Mouse (Mus musculus) frontal cortex, postnatal 25 days (tissue): ENCODE measurements at regions not wholly inside any gene's neighbourhood (a gene's known extent, or its start where the extent isn't known, plus 50 kb on each side); places are given as distances from the start of the nearest gene placed in this dataset.

Experiments
- DNase-seq, 2 experiments: peaks; one replicate each; pipeline ENCODE4 v3.0.0; 2022; ENCODE audit warnings: low spot score in 2 of 2

- DNase-seq: no peak
Observed at GRCm38 (mm10) chr8:25463532-25463931, 639.4 kb upstream of the Adam5 start.

GRCm38 (mm10) chr8:25462492-25462891 lies 638.3 kb upstream of the Adam5 start:
- DNase-seq: no peak

DNA sequence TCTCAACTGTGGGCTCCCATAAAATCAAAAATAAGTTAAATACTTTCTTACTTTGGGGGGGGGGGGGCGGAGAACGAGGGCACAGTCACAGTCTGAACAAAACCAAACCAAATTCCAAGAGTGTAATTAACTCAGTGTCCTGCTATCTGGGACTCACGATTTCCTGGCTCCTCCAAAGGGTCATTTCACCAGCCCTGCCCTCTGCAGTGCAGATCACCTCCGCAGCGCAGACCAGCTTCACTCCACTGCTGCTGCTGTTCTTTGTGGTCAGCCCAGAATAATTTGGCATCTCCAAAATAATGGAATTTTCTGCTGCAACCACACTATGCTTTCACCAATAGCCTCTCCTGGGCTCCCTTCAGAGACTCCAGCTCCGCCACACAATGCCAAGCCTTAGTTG lies 631.5 kb upstream of the Adam5 start:
- DNase-seq: no peak

GRCm38 (mm10) chr8:25454972-25455371 lies 630.8 kb upstream of the Adam5 start:
- DNase-seq: no peak

DNA sequence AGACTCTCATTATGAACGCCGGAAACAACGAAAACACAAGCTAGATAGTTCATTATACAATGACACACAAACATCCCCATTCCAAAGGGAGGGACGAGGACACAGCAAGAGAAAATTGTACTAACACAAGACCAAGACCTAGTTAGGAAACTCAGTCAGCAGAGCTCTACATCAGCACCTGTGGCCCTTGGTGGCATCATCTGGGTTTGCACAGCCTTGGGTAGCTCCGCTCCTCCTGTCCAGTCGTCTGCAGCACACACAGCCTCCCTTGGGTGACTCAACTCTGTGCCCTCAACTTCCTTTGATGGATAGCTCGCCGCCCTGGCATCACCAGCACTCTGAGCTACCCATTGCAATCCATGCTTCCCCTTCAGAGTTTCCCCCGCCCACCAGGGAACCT lies 629.7 kb upstream of the Adam5 start:
- no peak for DNase-seq

DNA sequence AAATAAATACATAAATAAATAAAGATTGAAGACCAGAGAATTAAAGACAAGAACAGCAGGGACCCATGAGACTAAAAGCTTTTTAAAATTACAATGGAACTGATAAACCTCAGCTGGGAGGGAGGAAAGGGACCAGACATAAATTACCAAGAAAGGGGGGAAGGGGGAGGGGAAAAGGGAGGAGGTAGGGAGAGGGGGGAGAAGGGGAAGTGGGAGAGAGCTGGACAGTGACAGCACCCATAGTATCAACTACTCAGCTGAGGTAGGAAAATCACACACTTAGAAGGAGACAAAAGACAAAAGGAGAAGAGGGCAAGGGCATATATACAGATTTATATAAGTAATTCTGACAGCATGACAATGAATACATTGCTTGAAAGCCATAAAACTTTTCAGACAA lies 626.4 kb upstream of the Adam5 start:
- DNase-seq: no peak

DNA sequence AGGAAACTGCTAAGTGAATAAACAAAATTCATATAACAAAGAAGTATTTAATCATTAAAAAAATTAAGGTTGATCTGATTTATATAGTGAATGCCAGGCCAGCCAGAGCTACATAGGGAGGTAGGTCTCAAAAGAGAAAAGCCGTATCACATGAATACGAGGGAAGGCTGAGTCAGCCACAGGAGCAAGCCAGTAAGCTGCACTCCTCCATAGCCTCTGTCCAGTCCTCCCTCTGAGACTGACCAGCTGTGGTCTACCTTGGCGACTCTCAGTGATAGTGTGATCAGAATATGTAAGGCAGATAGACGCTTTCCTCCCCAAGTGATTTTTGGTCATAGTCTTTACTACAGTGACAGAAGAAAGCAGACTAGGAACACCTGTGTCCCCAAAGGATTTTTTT lies 625.4 kb upstream of the Adam5 start:
- DNase-seq: no peak

DNA sequence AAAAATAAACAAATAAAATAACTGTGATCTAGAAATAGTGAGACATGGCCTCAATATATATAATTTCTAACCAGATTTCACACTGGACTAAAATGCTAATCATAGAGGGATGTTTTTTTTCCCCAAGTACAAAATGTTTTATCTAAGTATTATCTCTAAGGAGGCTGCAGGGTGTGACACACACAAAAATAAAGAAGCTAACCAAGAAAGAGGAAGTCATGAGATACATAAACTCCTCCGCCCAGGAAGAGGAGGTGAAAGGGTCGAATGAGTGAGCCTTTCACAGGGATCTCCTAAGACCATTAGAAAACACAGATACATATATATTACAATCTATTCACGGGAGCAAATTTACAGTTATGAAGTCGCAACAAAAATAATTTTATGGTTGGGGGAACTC lies 623.7 kb upstream of the Adam5 start:
- DNase-seq: no peak

GRCm38 (mm10) chr8:25445968-25446367 lies 621.8 kb upstream of the Adam5 start:
- DNase-seq: no peak

DNA sequence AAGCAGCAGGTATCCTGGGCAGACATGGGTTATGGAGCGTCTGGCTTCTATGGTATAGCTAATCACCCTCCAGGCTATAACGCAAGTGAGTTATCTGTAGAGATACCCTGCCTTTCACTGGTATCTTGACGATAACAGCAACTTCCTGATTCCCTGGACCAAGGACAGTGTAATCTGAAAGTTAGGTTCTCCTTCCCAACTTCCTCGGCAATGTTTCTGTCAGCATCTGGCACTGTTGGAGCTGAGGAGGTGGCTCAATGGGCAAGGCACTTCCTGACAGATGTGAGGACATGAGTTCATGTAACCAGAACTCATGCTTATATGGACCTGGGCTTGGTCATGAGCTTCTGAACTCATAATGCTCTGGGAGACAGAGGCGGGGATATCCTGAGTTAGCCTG lies 620.9 kb upstream of the Adam5 start:
- DNase-seq: no peak

DNA sequence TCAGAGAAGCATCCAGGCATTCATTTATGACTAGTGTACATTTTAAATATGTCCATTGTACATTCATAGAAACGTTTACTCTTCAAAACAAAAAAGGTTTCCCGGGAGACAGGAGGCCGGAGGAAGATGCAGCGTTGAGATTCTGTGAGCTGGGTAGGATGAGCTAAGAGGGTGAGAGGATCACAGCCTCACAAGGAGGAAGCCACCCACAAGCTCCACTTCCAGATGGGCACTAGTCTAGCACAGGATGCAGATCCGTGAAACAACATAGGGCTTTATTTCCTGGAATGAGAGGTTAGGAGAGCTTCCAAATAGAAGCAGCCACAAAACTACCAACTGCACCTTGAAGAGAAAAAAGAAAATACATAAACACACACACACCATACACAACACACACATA lies 619.4 kb upstream of the Adam5 start:
- no peak for DNase-seq

DNA sequence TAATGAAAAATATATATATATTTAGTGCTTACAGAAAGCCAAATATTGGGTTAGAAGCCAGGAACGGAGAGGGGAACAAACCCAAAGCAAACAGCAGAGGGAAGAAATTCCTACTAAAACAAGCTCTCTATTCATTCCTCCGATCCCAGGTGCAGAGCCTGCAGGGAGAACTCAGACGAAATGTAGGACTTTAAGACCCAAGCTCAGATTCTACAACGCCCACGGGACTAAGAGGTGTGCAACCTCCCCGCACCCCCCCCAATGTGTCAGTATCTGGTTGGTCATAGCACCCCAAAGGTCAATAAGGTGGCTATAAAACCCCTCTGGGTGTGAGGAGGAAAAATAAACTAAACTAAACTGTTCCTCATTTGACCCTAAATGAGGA lies 616.9 kb upstream of the Adam5 start:
- DNase-seq: no peak

- DNase-seq: peak in 1 of 2 experiments; percentile 20
Observed at GRCm38 (mm10) chr8:25440391-25441056, 616.4 kb upstream of the Adam5 start.

DNA sequence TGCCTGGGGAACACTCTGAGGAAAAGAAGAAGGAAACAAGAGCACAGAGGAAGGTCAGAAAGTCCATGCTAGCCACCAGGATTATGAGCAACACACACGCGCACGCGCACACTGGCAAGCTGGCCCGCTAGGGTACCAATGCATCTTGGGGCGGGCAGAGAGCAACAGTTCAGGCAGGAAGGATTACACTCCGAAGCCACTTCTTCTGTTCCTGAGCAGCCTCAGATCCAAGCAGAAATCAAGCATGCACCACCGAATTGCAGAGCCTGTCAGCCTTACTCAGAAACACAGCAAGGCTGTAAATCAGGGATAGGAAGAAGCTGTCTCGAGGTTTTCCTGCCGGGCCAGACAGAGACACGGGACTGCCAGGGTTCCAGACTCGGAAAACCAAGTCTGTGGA lies 615.8 kb upstream of the Adam5 start:
- DNase-seq: no peak

DNA sequence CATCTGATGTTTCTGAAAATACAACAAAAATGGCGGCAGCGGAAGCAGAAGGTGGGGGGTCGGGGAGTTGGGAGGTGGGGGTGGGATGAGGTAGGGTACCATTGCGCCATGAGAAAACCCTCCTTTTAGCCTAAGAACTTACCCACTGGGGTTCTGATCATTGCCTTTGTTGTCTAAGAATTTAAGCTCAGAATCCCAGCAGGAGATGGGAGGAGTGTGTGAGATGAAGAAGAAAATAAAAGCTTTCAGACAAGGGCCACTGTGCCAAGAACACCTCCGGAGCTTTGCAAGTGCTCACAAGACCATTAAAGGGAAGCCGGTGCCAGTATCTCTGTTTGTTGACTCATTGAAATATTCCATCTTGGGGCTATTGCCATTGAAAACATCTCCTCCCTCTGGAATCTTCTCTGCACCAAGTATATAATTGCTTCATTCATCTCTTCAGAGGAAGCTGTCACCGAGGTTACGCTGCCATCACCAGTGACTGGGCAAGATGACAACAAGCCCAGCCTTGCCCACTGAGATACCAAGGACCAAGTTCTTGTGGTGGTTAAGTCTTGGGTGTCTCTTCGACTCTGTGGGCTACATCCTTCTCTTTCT lies 614.0 kb upstream of the Adam5 start:
- no peak for DNase-seq

- no peak for DNase-seq
Observed at GRCm38 (mm10) chr8:25437178-25437577, 613.0 kb upstream of the Adam5 start.

DNA sequence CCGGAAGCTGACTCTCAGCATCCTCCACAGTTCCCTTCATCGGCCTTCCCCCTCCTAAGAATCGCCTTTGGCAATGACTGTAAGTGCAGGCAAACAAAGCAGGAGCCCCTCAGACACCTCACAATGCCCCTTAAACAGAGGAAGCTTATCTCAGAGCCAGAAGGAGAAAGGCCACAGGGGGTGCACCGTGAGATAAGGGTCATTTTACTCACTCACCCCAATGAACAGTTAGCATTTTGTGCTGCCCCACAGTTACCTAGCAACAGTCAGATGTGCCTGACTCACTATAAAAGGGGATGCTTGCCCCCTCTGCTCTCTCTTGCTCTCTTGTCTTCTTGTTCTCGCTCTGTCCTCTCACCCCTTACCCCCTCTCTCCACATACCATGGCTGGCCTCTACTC lies 606.4 kb upstream of the Adam5 start:
- DNase-seq: no peak

DNA sequence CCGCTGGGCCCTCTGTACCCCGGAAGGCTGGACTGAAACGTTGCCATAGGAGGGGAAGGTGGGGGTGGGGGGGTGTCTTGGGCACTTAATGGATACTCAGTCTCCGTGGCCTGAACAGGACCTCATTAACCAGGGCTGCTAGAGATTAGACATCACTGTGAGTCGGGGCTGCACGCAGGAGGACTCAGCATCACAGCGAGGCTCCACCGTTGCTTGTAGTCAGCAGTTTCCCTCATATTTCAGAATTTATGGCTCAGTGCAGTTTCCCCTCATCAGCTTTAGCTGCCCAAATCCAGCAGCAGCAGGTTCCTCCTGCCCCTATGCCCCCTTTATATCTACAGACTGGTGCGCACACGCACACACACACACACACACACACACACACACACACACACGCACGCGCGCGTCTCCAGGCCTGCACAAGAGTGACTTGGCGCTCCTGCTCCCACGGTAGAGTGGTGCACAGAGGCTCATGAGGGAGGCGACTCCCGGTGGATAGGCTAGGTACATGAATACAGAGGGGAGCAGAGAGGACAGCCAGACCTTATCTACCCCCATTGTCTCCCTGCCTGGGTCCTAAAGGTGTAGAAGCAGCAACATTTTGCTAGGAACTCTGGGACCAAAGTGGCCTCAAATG lies 605.8 kb upstream of the Adam5 start:
- no peak for DNase-seq

- DNase-seq: no peak
Observed at GRCm38 (mm10) chr8:25428761-25429160, 604.6 kb upstream of the Adam5 start.

GRCm38 (mm10) chr8:25426207-25426606 lies 602.0 kb upstream of the Adam5 start:
- no peak for DNase-seq

GRCm38 (mm10) chr8:25421478-25421877 lies 597.3 kb upstream of the Adam5 start:
- DNase-seq: no peak

- DNase-seq: no peak
Observed at GRCm38 (mm10) chr8:25410536-25410935, 586.4 kb upstream of the Adam5 start.

- DNase-seq: no peak
Observed at GRCm38 (mm10) chr8:25407862-25408261, 583.7 kb upstream of the Adam5 start.

GRCm38 (mm10) chr8:25392766-25393166 lies 568.6 kb upstream of the Adam5 start:
- DNase-seq: no peak
